Mouse (Mus musculus) cerebellum, postnatal 25 days (tissue): Measurements from ENCODE around the gene 4933428G20Rik.
A peak's percentile ranks its signal among the peaks of the same experiment; 100 is the strongest.

Source experiments
- DNase-seq, 2 experiments: peaks; one replicate each; pipeline ENCODE4 v3.0.0; 2021; ENCODE audit warnings: mixed read lengths in 2 of 2

Gene 4933428G20Rik

GRCm38 (mm10) chr11:97502846-97503245 lies 2.7 kb upstream of the 4933428G20Rik start:
- DNase-seq = no peak

- no peak for DNase-seq
Observed at GRCm38 (mm10) chr11:97502383-97502782, 2.2 kb upstream of the 4933428G20Rik start.

GRCm38 (mm10) chr11:97500720-97501448 lies 744 bp upstream of the 4933428G20Rik start:
- peak; percentile 34 to 46 for DNase-seq

GRCm38 (mm10) chr11:97497543-97497942 lies 2.6 kb downstream of the 4933428G20Rik start:
- no peak for DNase-seq

GRCm38 (mm10) chr11:97492836-97493235 lies 7.3 kb downstream of the 4933428G20Rik start:
- DNase-seq = no peak

- DNase-seq = no peak
Observed at GRCm38 (mm10) chr11:97491640-97492039, 8.5 kb downstream of the 4933428G20Rik start.

- DNase-seq = peak; percentile 86 to 88
Observed at GRCm38 (mm10) chr11:97489589-97490324, 10.4 kb downstream of the 4933428G20Rik start.

GRCm38 (mm10) chr11:97487656-97488055 lies 12.5 kb downstream of the 4933428G20Rik start:
- no peak for DNase-seq

GRCm38 (mm10) chr11:97485661-97486060 lies 14.5 kb downstream of the 4933428G20Rik start:
- DNase-seq = no peak

GRCm38 (mm10) chr11:97479824-97480223 lies 20.3 kb downstream of the 4933428G20Rik start:
- DNase-seq = no peak

GRCm38 (mm10) chr11:97479085-97479484 lies 21.1 kb downstream of the 4933428G20Rik start:
- no peak for DNase-seq

GRCm38 (mm10) chr11:97478345-97478744 lies 21.8 kb downstream of the 4933428G20Rik start:
- no peak for DNase-seq

GRCm38 (mm10) chr11:97477431-97477830 lies 22.7 kb downstream of the 4933428G20Rik start:
- peak; percentile 67 to 71 for DNase-seq

- DNase-seq = peak; percentile 67 to 83
Observed at GRCm38 (mm10) chr11:97476334-97477095, 23.6 kb downstream of the 4933428G20Rik start.

GRCm38 (mm10) chr11:97471276-97471675 lies 28.9 kb downstream of the 4933428G20Rik start:
- no peak for DNase-seq

GRCm38 (mm10) chr11:97469828-97470227 lies 30.3 kb downstream of the 4933428G20Rik start:
- DNase-seq = no peak

- peak; percentile 90 to 96 for DNase-seq
Observed at GRCm38 (mm10) chr11:97468639-97469287, 31.4 kb downstream of the 4933428G20Rik start.

GRCm38 (mm10) chr11:97466444-97467160 lies 33.5 kb downstream of the 4933428G20Rik start:
- peak; percentile 92 to 95 for DNase-seq

- peak in 1 of 2 experiments; percentile 60 for DNase-seq
Observed at GRCm38 (mm10) chr11:97465957-97466356, 34.2 kb downstream of the 4933428G20Rik start.

GRCm38 (mm10) chr11:97463991-97464390 lies 36.1 kb downstream of the 4933428G20Rik start:
- no peak for DNase-seq

GRCm38 (mm10) chr11:97463166-97463565 lies 37.0 kb downstream of the 4933428G20Rik start:
- no peak for DNase-seq

- no peak for DNase-seq
Observed at GRCm38 (mm10) chr11:97462538-97462937, 37.6 kb downstream of the 4933428G20Rik start.
